Mouse (Mus musculus) midbrain, embryonic 16.5 days (tissue): ENCODE results near the gene Ptprd. TPM values are rescaled to one million over a fixed set of nuclear protein-coding genes. Genes with fewer than 3 reads are reported as not detected.

Source experiments
- ATAC-seq: fragments of 200-750 bp; cut with Nextera tagmentation; 2 replicates; pipeline ENCODE4 v1.8.0; 2017; ENCODE audit warnings: moderate TSS enrichment
- H3K27ac ChIP-seq: fragments of 300-500 bp; sonication (generic); 2 replicates; pipeline ENCODE4 v1.5.1; 2014; ENCODE audit warnings: mild to moderate bottlenecking, low read length, mixed read lengths
- H3K27me3 ChIP-seq: fragments of 300-500 bp; sonication (generic); 2 replicates; pipeline ENCODE4 v1.6.1; 2014; ENCODE audit warnings: low read depth, low read length, mixed read lengths; ENCODE audit not compliant: control insufficient read depth, insufficient read depth
- H3K36me3 ChIP-seq: fragments of 300-500 bp; sonication (generic); 2 replicates; pipeline ENCODE4 v1.6.1; 2014; ENCODE audit warnings: mild to moderate bottlenecking, low read length, moderate library complexity, mixed read lengths; ENCODE audit not compliant: control insufficient read depth, insufficient read depth
- H3K4me1 ChIP-seq: fragments of 300-500 bp; sonication (generic); 2 replicates; pipeline ENCODE4 v1.6.1; 2014; ENCODE audit warnings: mild to moderate bottlenecking, low read length, mixed read lengths; ENCODE audit not compliant: control insufficient read depth, insufficient read depth
- H3K4me2 ChIP-seq: fragments of 300-500 bp; sonication (generic); 2 replicates; pipeline ENCODE4 v1.6.1; 2014; ENCODE audit warnings: mild to moderate bottlenecking, low read length, mixed read lengths
- H3K4me3 ChIP-seq: fragments of 300-500 bp; sonication (generic); 2 replicates; pipeline ENCODE4 v1.5.1; 2014; ENCODE audit warnings: low read depth, mild to moderate bottlenecking, low read length, moderate library complexity, mixed read lengths
- H3K9ac ChIP-seq: fragments of 300-500 bp; sonication (generic); 2 replicates; pipeline ENCODE4 v1.6.1; 2014; ENCODE audit warnings: low read depth, low read length, mixed read lengths
- H3K9me3 ChIP-seq: fragments of 300-500 bp; sonication (generic); replicated peaks from 2 replicates; pipeline ENCODE4 v1.6.1; 2014; ENCODE audit warnings: mild to moderate bottlenecking, low read length, mixed read lengths; ENCODE audit not compliant: control insufficient read depth, poor library complexity, severe bottlenecking
- WGBS: fragments of 180-500 bp; shearing (Covaris S2); extraction: QIAGEN DNeasy Blood & Tissue Kit; methylation state at CpG from one replicate; pipeline ENCODE4 v1.1.7; 2014; 5-methylcytosine and 5-hydroxymethylcytosine counted together
- polyA plus RNA-seq: library from polyadenylated mRNA; unstranded; fragments of >200 nt; fragmentation: Nextera tagmentation; extraction: Ambion mirVana; gene quantifications from 2 replicates; pipeline ENCODE4 v1.2.1, GENCODE M21; 2015

The Ptprd gene
- polyA plus RNA-seq, 1 experiment from 2014 or later = 90.7 TPM

- Histone ChIP-seq H3K4me1 (0 out of 2 replicates have a peak, but pooled peaks cover 5% of the 10 kb centered on the region), H3K4me2 (no peak overlapping the region), H3K27ac (no peak overlapping the region), H3K4me3 (no peak overlapping the region), H3K36me3 (no peaks in the 10 kb centered on the region), H3K9me3 (no peaks in the 10 kb centered on the region), H3K27me3 (no peaks in the 10 kb centered on the region), H3K9ac (no peak overlapping the region)
- 80% methylated on average over 4 of the region's 4 CpGs for WGBS
- no peak for ATAC-seq
These were observed 1409.1 kb downstream of the Ptprd start for GRCm38 (mm10) chr4:76802708-76803107.

GRCm38 (mm10) chr4:76798010-76799007 lies 1413.5 kb downstream of the Ptprd start:
- H3K4me1 ChIP-seq = 0 out of 2 replicates have a peak, but pooled peaks cover 5% of the 10 kb centered on the region
- no peaks in the 10 kb centered on the region for H3K36me3 ChIP-seq
- H3K27ac ChIP-seq = no peak overlapping the region
- no peak for ATAC-seq
- no peak overlapping the region for H3K4me3 ChIP-seq
- H3K27me3 ChIP-seq = no peaks in the 10 kb centered on the region
- no peak overlapping the region for H3K4me2 ChIP-seq
- no peak overlapping the region for H3K9ac ChIP-seq
- no peaks in the 10 kb centered on the region for H3K9me3 ChIP-seq
- WGBS = 29% methylated on average over 9 of the region's 9 CpGs

GRCm38 (mm10) chr4:76785389-76785788 lies 1426.4 kb downstream of the Ptprd start:
- no peak overlapping the region for H3K4me3 ChIP-seq
- H3K4me1 ChIP-seq = no peaks in the 10 kb centered on the region
- no peak for ATAC-seq
- H3K4me2 ChIP-seq = no peak overlapping the region
- no peaks in the 10 kb centered on the region for H3K27me3 ChIP-seq
- WGBS = 85% methylated on average over 2 of the region's 2 CpGs
- H3K9ac ChIP-seq = no peak overlapping the region
- H3K27ac ChIP-seq = no peak overlapping the region
- no peaks in the 10 kb centered on the region for H3K36me3 ChIP-seq
- no peaks in the 10 kb centered on the region for H3K9me3 ChIP-seq

- 55% methylated on average over 4 of the region's 4 CpGs for WGBS
- Histone ChIP-seq H3K27me3 (no peaks in the 10 kb centered on the region), H3K4me1 (peaks cover 4% of the 10 kb centered on the region), H3K9ac (no peak overlapping the region), H3K9me3 (no peaks in the 10 kb centered on the region), H3K4me3 (no peak overlapping the region), H3K4me2 (no peak overlapping the region), H3K36me3 (no peaks in the 10 kb centered on the region), H3K27ac (no peak overlapping the region; the same call in 1 of the 2 replicates)
- peak; percentile 48; the same call in 1 of the 2 replicates for ATAC-seq
These were observed 1432.1 kb downstream of the Ptprd start for GRCm38 (mm10) chr4:76779558-76780124.

GRCm38 (mm10) chr4:76766918-76767317 lies 1444.8 kb downstream of the Ptprd start:
- ATAC-seq = no peak
- 83% methylated on average over 3 of the region's 3 CpGs for WGBS
- no peaks in the 10 kb centered on the region for H3K27me3 ChIP-seq

GRCm38 (mm10) chr4:76766429-76766828 lies 1445.3 kb downstream of the Ptprd start:
- ATAC-seq = no peak
- WGBS = 89% methylated on average over 2 of the region's 2 CpGs
- no peak overlapping the region for H3K9ac ChIP-seq
- no peak overlapping the region for H3K4me2 ChIP-seq
- no peaks in the 10 kb centered on the region for H3K27me3 ChIP-seq
- H3K9me3 ChIP-seq = no peaks in the 10 kb centered on the region
- H3K27ac ChIP-seq = no peak overlapping the region
- no peak overlapping the region for H3K4me3 ChIP-seq
- no peaks in the 10 kb centered on the region for H3K36me3 ChIP-seq
- no peaks in the 10 kb centered on the region for H3K4me1 ChIP-seq

More at GRCm38 (mm10) chr4:76766918-76767317, 1444.8 kb downstream of the Ptprd start:
- H3K36me3 ChIP-seq = no peaks in the 10 kb centered on the region
- no peak overlapping the region for H3K4me3 ChIP-seq
- H3K4me2 ChIP-seq = no peak overlapping the region
- no peaks in the 10 kb centered on the region for H3K9me3 ChIP-seq
- H3K27ac ChIP-seq = no peak overlapping the region
- no peaks in the 10 kb centered on the region for H3K4me1 ChIP-seq
- no peak overlapping the region for H3K9ac ChIP-seq

GRCm38 (mm10) chr4:76750709-76751108 lies 1461.1 kb downstream of the Ptprd start:
- WGBS = 44% methylated on average over 2 of the region's 2 CpGs
- H3K4me2 ChIP-seq = no peak overlapping the region
- H3K4me1 ChIP-seq = no peaks in the 10 kb centered on the region; the same call in 1 of the 2 replicates
- ATAC-seq = no peak
- no peaks in the 10 kb centered on the region for H3K27me3 ChIP-seq
- H3K27ac ChIP-seq = no peak overlapping the region
- H3K4me3 ChIP-seq = no peak overlapping the region
- H3K9me3 ChIP-seq = no peaks in the 10 kb centered on the region
- no peaks in the 10 kb centered on the region for H3K36me3 ChIP-seq
- no peak overlapping the region for H3K9ac ChIP-seq

GRCm38 (mm10) chr4:76735831-76736230 lies 1475.9 kb downstream of the Ptprd start:
- no peak overlapping the region for H3K4me3 ChIP-seq
- ATAC-seq = no peak
- no peak overlapping the region for H3K9ac ChIP-seq
- no peaks in the 10 kb centered on the region for H3K4me1 ChIP-seq
- H3K9me3 ChIP-seq = no peaks in the 10 kb centered on the region
- no peak overlapping the region for H3K4me2 ChIP-seq
- no peak overlapping the region for H3K27ac ChIP-seq
- H3K27me3 ChIP-seq = no peaks in the 10 kb centered on the region
- WGBS = 68% methylated on average over 1 of the region's 1 CpGs
- H3K36me3 ChIP-seq = no peaks in the 10 kb centered on the region

GRCm38 (mm10) chr4:76675726-76676125 lies 1536.0 kb downstream of the Ptprd start:
- Histone ChIP-seq H3K27me3 (no peaks in the 10 kb centered on the region), H3K4me1 (no peaks in the 10 kb centered on the region), H3K36me3 (no peaks in the 10 kb centered on the region), H3K9me3 (no peaks in the 10 kb centered on the region), H3K4me2 (no peak overlapping the region), H3K27ac (no peak overlapping the region), H3K4me3 (no peak overlapping the region), H3K9ac (no peak overlapping the region)
- 88% methylated on average over 3 of the region's 3 CpGs for WGBS
- no peak for ATAC-seq
